Mouse (Mus musculus): ENCODE measurements around the gene Mical3.
"Not testable (repeated sequence)": the region's sequence is repeated elsewhere in the genome, so short reads cannot be mapped to it uniquely, and the experiment has no call there.

GRCm38 (mm10) chr6:120916972-120917881, 213.6 kb downstream of the Mical3 start:
- not testable (repeated sequence) for TF ChIP-seq CTCF, EP300 (IDR thresholded peaks at IDR 0.05; ENCODE audit: low read depth)

Measured in heart, postnatal 0 days (tissue).